Mouse (Mus musculus): ENCODE data around the gene Cemip. TPM values are rescaled to one million over a fixed set of nuclear protein-coding genes. Genes with fewer than 3 reads are reported as not detected.

The Cemip gene
- total and polyA plus RNA-seq, 3 experiments, result under 0.01 TPM; not detected in 2

DNA sequence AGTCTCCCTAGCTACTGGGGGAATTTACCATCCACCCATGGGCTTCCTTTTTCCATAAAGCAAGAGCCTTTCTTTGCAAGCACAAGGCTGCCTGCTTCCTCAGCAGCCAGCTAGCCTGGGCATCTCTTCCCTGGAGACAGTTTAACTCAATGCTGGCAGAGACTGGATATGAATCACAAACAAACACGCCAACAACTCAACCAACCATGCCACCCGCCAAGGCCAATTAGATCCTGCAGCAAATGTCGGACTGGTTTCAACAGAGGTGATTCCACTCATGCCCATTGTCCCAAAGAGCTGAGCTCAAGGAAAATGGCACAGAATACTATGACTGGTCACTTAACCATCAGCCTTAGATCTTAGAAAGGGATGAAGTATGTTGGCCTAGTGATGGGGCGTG is 97.0 kb downstream of the Cemip start:
- no peak overlapping the region for H3K27ac ChIP-seq (ENCODE audit: insufficient read depth, low read depth)
- H3K27me3 ChIP-seq (replicated peaks), result peaks cover 25% of the 10 kb centered on the region
- H3K4me3 ChIP-seq (replicated peaks in 1 of 3; ENCODE audit: low read depth in 2 of 3, low read length in 2 of 3, poor library complexity in 1 of 3), result no peak overlapping the region
- H3K4me1 ChIP-seq (ENCODE audit: control insufficient read depth in 1 of 2, insufficient read depth in 2 of 2), result no peaks in the 10 kb centered on the region
- H3K36me3 ChIP-seq (replicated peaks in 1 of 2; ENCODE audit: control insufficient read depth in 1 of 2, insufficient read depth in 1 of 2, low read length in 1 of 2), result no peaks in the 10 kb centered on the region
- no peaks in the 10 kb centered on the region for H3K79me2 ChIP-seq (replicated peaks; ENCODE audit: control insufficient read depth, extremely low read depth, insufficient read depth, poor library complexity, severe bottlenecking)
- dilution Hi-C loops (cut with MboI; ENCODE audit: extremely low pct_ligation_motif_present, extremely low pct_unique_long_range_greater_than_20kb, low sequenced_read_pairs) (no loop called here), in situ Hi-C loops (cut with MboI; ENCODE audit: low pct_ligation_motif_present, low pct_unique_long_range_greater_than_20kb, low sequenced_read_pairs) (no loop called here)
- H3K9me3 ChIP-seq (replicated peaks; ENCODE audit: low read length), result no peaks in the 10 kb centered on the region
- no peak for DNase-seq (ENCODE audit: extremely low read depth)
- no peak overlapping the region for H3K9ac ChIP-seq (ENCODE audit: insufficient read depth, low read depth)
- no peak for TF ChIP-seq UBTF (IDR thresholded peaks at IDR 0.05; ENCODE audit: low read depth, low read length)
- no peak for TF ChIP-seq KAT2A (IDR thresholded peaks at IDR 0.05; ENCODE audit: insufficient replicate concordance, low read length)
- no peak overlapping the region for H3K4me2 ChIP-seq (ENCODE audit: insufficient read depth, low read depth, poor library complexity, severe bottlenecking)

DNA sequence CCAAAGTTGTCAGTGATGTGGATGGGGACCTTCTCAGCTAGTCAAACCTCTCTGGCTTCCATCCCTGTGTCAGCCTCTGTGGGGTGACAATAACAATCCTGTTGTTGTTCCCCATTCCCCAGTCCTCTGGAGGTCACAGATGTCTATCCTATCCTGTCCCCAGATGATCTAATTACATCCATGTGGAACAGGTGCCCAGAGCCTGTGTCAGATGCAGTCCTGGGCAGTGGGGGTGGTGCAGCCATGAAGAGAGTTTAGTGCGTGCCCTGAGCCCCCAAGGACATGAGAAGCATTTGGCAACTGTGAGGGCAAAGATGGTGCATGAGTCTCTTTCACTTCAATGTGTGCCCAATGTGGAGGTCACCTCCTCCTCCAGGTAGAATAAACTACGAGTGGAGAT is 100.6 kb downstream of the Cemip start:
- H3K4me2 ChIP-seq (ENCODE audit: insufficient read depth, low read depth, poor library complexity, severe bottlenecking), result no peak overlapping the region
- no peaks in the 10 kb centered on the region for H3K36me3 ChIP-seq (replicated peaks in 1 of 2; ENCODE audit: control insufficient read depth in 1 of 2, insufficient read depth in 1 of 2, low read length in 1 of 2)
- no peaks in the 10 kb centered on the region for H3K79me2 ChIP-seq (replicated peaks; ENCODE audit: control insufficient read depth, extremely low read depth, insufficient read depth, poor library complexity, severe bottlenecking)
- dilution Hi-C loops (cut with MboI; ENCODE audit: extremely low pct_ligation_motif_present, extremely low pct_unique_long_range_greater_than_20kb, low sequenced_read_pairs), result no loop called here
- H3K4me3 ChIP-seq (replicated peaks in 1 of 3; ENCODE audit: low read depth in 2 of 3, low read length in 2 of 3, poor library complexity in 1 of 3), result no peak overlapping the region
- no peak overlapping the region for H3K27ac ChIP-seq (ENCODE audit: insufficient read depth, low read depth)
- DNase-seq (ENCODE audit: extremely low read depth), result no peak
- no peaks in the 10 kb centered on the region for H3K4me1 ChIP-seq (ENCODE audit: control insufficient read depth in 1 of 2, insufficient read depth in 2 of 2)
- no peak for TF ChIP-seq CHD1 (IDR thresholded peaks at IDR 0.05; ENCODE audit: low read depth, low read length)
- TF ChIP-seq MAFK (IDR thresholded peaks at IDR 0.05; ENCODE audit: insufficient replicate concordance, low read length), result no peak
- TF ChIP-seq NELFE (IDR thresholded peaks at IDR 0.05; ENCODE audit: low read depth, low read length), result no peak
- no peak for TF ChIP-seq MXI1 (IDR thresholded peaks at IDR 0.05; ENCODE audit: low read depth, low read length)
- no peak for TF ChIP-seq JUN (IDR thresholded peaks at IDR 0.05; ENCODE audit: insufficient read depth, low read depth, low read length)
- no peak for TF ChIP-seq USF1 (IDR thresholded peaks at IDR 0.05; ENCODE audit: low read depth, low read length)
- no peak for TF ChIP-seq EP300 (IDR thresholded peaks at IDR 0.05; ENCODE audit: low read length)
- TF ChIP-seq UBTF (IDR thresholded peaks at IDR 0.05; ENCODE audit: low read depth, low read length), result no peak
- no peak for TF ChIP-seq E2F4 (IDR thresholded peaks at IDR 0.05; ENCODE audit: insufficient replicate concordance, low read depth, low read length)
- TF ChIP-seq HCFC1 (IDR thresholded peaks at IDR 0.05; ENCODE audit: low read depth, low read length), result no peak
- TF ChIP-seq SIN3A (IDR thresholded peaks at IDR 0.05; ENCODE audit: low read length), result no peak
- no peak for TF ChIP-seq MAX (IDR thresholded peaks at IDR 0.05; ENCODE audit: low read length)
- no peak for TF ChIP-seq KAT2A (IDR thresholded peaks at IDR 0.05; ENCODE audit: insufficient replicate concordance, low read length)
- TF ChIP-seq RCOR1 (conservative IDR thresholded peaks at IDR 0.05; ENCODE audit: low read depth, low read length), result no peak
- TF ChIP-seq IRF4 (IDR thresholded peaks at IDR 0.05; ENCODE audit: low read depth, low read length), result no peak
- no peak for TF ChIP-seq RAD21 (IDR thresholded peaks at IDR 0.05; ENCODE audit: low read depth, low read length)
- TF ChIP-seq BHLHE40 (IDR thresholded peaks at IDR 0.05; ENCODE audit: low read depth, low read length), result no peak
- no peak for TF ChIP-seq NRF1 (IDR thresholded peaks at IDR 0.05; ENCODE audit: low read depth, low read length)
- no peak for TF ChIP-seq ZC3H11A (IDR thresholded peaks at IDR 0.05; ENCODE audit: low read depth, low read length)
- peaks cover 43% of the 10 kb centered on the region for H3K27me3 ChIP-seq (replicated peaks)
- no peak overlapping the region for H3K9ac ChIP-seq (ENCODE audit: insufficient read depth, low read depth)
- no peaks in the 10 kb centered on the region for H3K9me3 ChIP-seq (replicated peaks; ENCODE audit: low read length)
- in situ Hi-C loops (cut with MboI; ENCODE audit: low pct_ligation_motif_present, low pct_unique_long_range_greater_than_20kb, low sequenced_read_pairs), result no loop called here

Measured in CH12.LX (cell line).